Comparison of ENCODE assay signal across 10 mouse cellular contexts in the genomic region with DNA sequence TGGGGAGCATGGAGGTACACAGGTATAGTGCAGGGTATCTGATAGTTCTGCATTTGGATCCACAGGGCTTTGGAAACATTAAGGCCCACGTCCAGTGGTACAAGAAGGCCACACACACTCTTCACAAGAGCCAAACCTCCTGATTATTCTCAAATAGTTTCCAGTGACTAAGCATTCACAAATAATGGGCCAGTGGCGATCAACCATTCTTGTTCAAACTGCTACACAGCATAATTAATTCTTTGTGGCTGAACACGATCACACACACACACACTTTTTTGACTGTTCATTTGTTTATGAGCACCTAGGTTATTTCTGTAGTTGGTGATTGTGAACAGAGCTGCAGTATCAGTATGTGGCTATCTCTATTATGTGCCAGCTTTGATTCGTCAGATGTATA.
"Had no signal": no experiment of that assay in that cellular context is flagged by ENCODE, and none has a peak within 500 bp of the region (broad histone marks: within the 10 kb centered on the region; RNA-seq: fewer than 3 reads in every experiment).

No protein-coding gene starts in this region.

- DNase-seq: liver, postnatal 0 days; lung, adult 2 months; lung, postnatal 14 days; lung, postnatal 4 days; midbrain, embryonic 14.5 days; right cerebral cortex, adult 18-20 months; right cerebral cortex, postnatal 25 days; thymus, adult 2 months; thymus, postnatal 25 days; thymus, postnatal 4 days had no signal
